Mouse (Mus musculus) forebrain, embryonic 14.5 days (tissue): ENCODE data around the gene Qsox1. TPM values are rescaled to one million over a fixed set of nuclear protein-coding genes. Genes with fewer than 3 reads are reported as not detected.

Experiments
- ATAC-seq: fragments of 200-750 bp; cut with Nextera tagmentation; 2 replicates; pipeline ENCODE4 v1.8.0; 2017; ENCODE audit warnings: mild to moderate bottlenecking, moderate library complexity
- DNase-seq: peaks from one replicate; pipeline ENCODE4 v3.0.0-alpha.2; 2015; ENCODE audit warnings: low spot score
- H3K27ac ChIP-seq: fragments of 300-500 bp; sonication (generic); 2 replicates; pipeline ENCODE4 v1.5.1; 2014; ENCODE audit warnings: low read depth, mild to moderate bottlenecking, control low read depth, low read length, moderate library complexity
- H3K27me3 ChIP-seq: fragments of 300-500 bp; sonication (generic); replicated peaks from 2 replicates; pipeline ENCODE4 v1.6.1; 2014; ENCODE audit warnings: low read length, control low read depth, mixed read lengths; ENCODE audit not compliant: control insufficient read depth, insufficient read depth
- H3K36me3 ChIP-seq: fragments of 300-500 bp; sonication (generic); 2 replicates; pipeline ENCODE4 v1.6.1; 2014; ENCODE audit warnings: low read length, control low read depth; ENCODE audit not compliant: control insufficient read depth, insufficient read depth
- H3K4me1 ChIP-seq: fragments of 300-500 bp; sonication (generic); 2 replicates; pipeline ENCODE4 v1.6.1; 2014; ENCODE audit warnings: antibody characterized with exemption, low read length, control low read depth; ENCODE audit not compliant: control insufficient read depth, insufficient read depth
- H3K4me2 ChIP-seq: fragments of 300-500 bp; sonication (generic); 2 replicates; pipeline ENCODE4 v1.6.1; 2014; ENCODE audit warnings: mild to moderate bottlenecking, control low read depth, low read length
- H3K4me3 ChIP-seq: fragments of 300-500 bp; sonication (generic); 2 replicates; pipeline ENCODE4 v1.5.1; 2014; ENCODE audit warnings: low read depth, low read length, control low read depth
- H3K9ac ChIP-seq: fragments of 300-500 bp; sonication (generic); 2 replicates; pipeline ENCODE4 v1.6.1; 2014; ENCODE audit warnings: mild to moderate bottlenecking, low read length, control low read depth, moderate library complexity
- H3K9me3 ChIP-seq: fragments of 300-500 bp; sonication (generic); replicated peaks from 2 replicates; pipeline ENCODE4 v1.6.1; 2016; ENCODE audit warnings: low read length, control low read depth, mixed read lengths; ENCODE audit not compliant: control insufficient read depth
- WGBS: fragments of 180-500 bp; shearing (Covaris S2); extraction: QIAGEN DNeasy Blood & Tissue Kit; methylation state at CpG from one replicate; pipeline ENCODE4 v1.1.7; 2014; 5-methylcytosine and 5-hydroxymethylcytosine counted together
- polyA plus RNA-seq: library from polyadenylated mRNA; unstranded; fragments of >200 nt; fragmentation: Nextera tagmentation; extraction: Ambion mirVana; gene quantifications from 2 replicates; pipeline ENCODE4 v1.2.1, GENCODE M21; 2014

Qsox1 gene
- polyA plus RNA-seq, 1 experiment from 2014 or later: 7.9 TPM

DNA sequence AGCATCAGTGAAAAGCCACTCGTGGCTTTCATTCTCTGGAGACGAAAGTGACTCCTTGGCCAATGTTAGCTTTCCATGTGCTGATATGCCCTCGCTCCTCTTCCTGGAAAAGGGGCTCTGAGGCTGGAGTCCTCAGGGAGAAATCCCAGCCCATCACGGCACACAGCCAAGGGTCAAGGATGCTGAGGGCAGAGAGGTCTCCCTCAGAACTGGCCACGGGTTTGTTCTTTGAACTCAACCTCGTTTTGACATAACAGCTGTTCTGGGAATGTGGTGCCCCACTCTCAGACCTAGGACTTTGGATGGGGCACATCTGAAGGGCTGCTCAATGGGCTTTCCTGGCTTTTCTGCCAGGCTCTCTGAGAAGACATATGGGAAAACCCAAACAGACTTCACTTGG is 17.8 kb downstream of the Qsox1 start:
- Histone ChIP-seq H3K27ac (no peak overlapping the region), H3K4me2 (no peak overlapping the region), H3K4me3 (no peak overlapping the region), H3K36me3 (peaks cover 12% of the 10 kb centered on the region; the same call in 1 of the 2 replicates), H3K27me3 (no peaks in the 10 kb centered on the region), H3K4me1 (peaks cover 11% of the 10 kb centered on the region), H3K9ac (no peak overlapping the region), H3K9me3 (no peaks in the 10 kb centered on the region)
- no peak for ATAC-seq
- DNase-seq: no peak
- WGBS: 89% methylated on average over 6 of the region's 6 CpGs

DNA sequence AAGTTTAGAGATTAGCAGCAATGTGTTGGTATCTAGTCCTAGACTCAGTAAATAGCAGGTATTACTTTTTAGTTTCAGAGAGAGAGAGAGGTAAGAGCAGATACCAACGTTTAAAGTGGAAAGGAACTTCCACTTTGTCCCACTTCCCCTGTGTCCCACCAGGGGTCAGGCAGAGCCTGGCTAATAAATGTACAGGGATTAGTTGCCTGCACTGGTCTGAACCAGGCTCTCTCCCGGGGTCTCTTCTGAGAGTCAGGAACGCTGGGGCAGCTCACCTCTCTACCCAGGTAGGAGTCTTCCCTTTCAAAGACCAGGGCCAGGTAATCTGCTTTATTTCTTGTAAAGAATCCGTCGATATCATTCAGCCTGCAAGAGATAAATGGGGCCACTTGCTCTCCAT is 20.8 kb downstream of the Qsox1 start:
- Histone ChIP-seq H3K4me2 (no peak overlapping the region), H3K9ac (no peak overlapping the region), H3K4me3 (no peak overlapping the region), H3K36me3 (peaks cover 21% of the 10 kb centered on the region; the same call in 1 of the 2 replicates), H3K9me3 (no peaks in the 10 kb centered on the region), H3K27me3 (no peaks in the 10 kb centered on the region), H3K4me1 (peaks cover 12% of the 10 kb centered on the region), H3K27ac (no peak overlapping the region)
- no peak for ATAC-seq
- peak; percentile 21 for DNase-seq
- 61% methylated on average over 5 of the region's 5 CpGs for WGBS

DNA sequence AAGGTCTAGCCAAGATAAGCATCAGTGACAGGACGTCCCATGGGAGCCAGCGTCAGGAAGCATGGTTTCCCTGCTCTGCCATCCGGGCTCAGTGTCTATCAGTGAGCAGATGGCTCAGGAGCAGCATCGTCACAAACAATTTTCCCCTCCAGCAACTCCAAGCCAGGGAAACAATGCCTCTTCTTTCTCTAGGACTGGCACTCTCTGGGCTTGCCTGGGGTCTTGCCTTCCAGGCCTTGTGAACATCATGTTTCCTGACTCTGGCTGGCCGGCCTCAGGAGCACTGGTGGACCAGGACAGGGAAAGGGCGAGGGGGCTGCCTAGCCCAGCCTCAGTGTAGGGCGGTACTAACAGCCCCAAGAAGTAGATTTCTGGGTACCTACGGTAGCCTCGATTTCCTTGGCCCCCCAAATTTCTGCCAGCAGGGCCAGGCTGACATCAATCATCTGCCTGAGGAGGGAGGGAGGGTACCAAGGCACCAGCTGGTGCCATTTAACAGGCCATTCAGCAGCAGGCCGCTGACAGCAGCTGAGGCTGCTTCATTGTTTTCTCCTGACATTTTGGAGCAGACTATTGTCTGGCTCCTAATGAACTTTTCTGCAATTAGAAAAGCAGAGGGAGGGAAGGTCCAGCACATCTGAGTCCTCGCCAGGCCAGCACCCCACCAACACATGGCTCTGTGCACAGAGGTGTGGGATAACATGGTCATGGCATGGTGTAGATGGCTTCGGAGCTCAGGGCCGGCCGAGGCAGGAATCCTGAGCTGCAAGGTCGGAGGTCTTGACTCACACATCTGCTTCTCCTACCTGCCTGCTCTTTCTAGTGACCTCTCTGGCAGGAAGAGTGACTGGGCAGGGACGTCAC is 22.3 kb downstream of the Qsox1 start:
- 0 out of 2 replicates have a peak overlapping the region, but pooled peaks have one; percentile 16 for H3K4me2 ChIP-seq
- peak overlapping the region; percentile 93 for H3K27ac ChIP-seq
- H3K9me3 ChIP-seq: no peaks in the 10 kb centered on the region
- H3K36me3 ChIP-seq: peaks cover 33% of the 10 kb centered on the region
- ATAC-seq (peak; percentile 92), DNase-seq (peak; percentile 77)
- H3K4me3 ChIP-seq: no peak overlapping the region
- 41% methylated on average over 16 of the region's 16 CpGs for WGBS
- peaks cover 12% of the 10 kb centered on the region for H3K4me1 ChIP-seq
- H3K27me3 ChIP-seq: no peaks in the 10 kb centered on the region
- H3K9ac ChIP-seq: peak overlapping the region; percentile 25; the same call in 1 of the 2 replicates

DNA sequence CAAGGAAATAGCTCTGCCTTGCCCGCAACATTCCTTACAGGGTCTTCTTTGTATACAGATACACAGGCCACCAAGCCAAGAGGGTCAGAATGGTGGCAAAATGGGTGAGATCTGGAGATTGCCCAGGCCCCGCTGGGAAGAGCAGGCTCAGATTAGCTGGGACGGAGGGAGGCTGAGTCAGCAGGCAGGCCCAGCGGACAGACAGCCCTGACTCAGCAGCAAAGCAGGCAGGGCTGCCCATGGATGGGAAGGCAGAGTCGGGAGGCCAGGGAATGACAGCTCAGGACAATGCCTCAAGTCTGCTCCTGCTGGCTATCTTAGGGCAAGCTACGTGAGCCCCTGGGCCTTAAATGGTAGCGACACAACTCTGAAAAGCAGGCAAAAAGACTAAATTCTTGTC is 26.8 kb downstream of the Qsox1 start:
- Histone ChIP-seq H3K4me2 (no peak overlapping the region), H3K36me3 (peaks cover 38% of the 10 kb centered on the region), H3K4me3 (no peak overlapping the region), H3K9me3 (no peaks in the 10 kb centered on the region), H3K4me1 (peaks cover 11% of the 10 kb centered on the region), H3K27me3 (no peaks in the 10 kb centered on the region), H3K27ac (no peak overlapping the region), H3K9ac (no peak overlapping the region)
- 51% methylated on average over 7 of the region's 7 CpGs for WGBS
- DNase-seq (no peak), ATAC-seq (no peak)

DNA sequence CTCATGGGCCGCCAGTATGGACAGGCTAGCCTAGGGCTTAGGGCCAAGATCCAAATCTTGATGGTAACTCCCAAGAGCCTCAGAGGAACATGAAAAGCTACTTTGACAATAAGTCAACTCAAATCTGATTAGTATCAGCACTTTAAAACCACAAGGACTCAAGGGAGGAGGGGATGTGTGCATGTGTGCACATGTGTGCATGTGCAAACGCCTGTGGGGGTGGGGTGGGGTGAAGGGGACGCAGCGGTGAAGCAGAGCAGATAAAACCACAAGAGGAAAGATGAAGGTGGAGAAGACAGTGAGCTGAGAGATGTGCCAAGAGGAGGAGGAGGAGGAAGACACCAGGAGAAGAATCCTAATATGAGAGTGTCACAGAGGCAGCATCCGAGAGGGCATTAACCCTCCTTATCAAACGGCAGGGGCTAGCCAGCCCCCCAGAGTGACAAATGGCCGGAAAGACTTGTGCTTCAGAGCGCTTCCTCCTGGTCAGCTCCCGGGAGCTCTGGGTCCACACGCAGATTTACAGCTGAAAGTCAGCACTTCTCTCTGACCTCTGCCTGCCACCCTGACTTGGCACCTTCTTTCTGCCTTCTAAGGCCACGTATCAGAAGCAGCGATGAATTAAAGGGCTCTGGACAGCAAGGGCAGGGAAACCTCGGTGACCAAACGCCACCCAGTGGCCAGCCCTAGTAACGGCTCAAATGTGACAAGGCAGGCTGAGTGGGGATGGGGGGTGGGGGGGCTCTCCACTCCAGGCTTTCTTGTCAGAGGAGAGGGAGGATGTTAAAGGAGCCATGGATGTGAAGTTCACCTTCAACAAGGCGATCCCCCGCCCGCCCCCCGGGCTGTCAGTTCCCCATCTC is 28.1 kb downstream of the Qsox1 start:
- H3K9ac ChIP-seq: no peak overlapping the region
- H3K4me2 ChIP-seq: no peak overlapping the region
- DNase-seq (peak; percentile 65), ATAC-seq (peak; percentile 61)
- 41% methylated on average over 19 of the region's 19 CpGs for WGBS
- no peak overlapping the region for H3K27ac ChIP-seq
- H3K4me3 ChIP-seq: no peak overlapping the region
- H3K4me1 ChIP-seq: peaks cover under 1% of the 10 kb centered on the region; the same call in 1 of the 2 replicates
- no peaks in the 10 kb centered on the region for H3K27me3 ChIP-seq
- no peaks in the 10 kb centered on the region for H3K9me3 ChIP-seq
- H3K36me3 ChIP-seq: peaks cover 44% of the 10 kb centered on the region

DNA sequence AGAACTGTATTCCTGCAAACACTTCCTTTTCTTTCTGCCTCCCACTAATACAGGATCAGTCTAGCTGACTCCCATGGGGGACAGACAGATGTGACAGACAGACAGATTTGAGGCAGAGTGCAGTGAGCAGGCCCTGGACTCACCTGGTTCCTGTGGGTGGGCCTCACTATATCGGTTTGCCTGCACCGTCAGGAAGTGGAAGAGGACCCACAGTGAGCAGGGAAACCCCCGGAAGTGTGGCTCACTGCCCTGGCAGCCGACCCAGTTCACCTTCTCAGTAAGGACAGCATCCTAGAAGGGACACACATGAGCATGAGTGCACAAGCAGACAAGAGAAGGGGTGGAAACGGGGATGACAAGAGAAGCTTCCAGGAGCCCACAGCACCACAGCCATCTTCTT is 30.3 kb downstream of the Qsox1 start:
- peaks cover 43% of the 10 kb centered on the region for H3K36me3 ChIP-seq
- no peak overlapping the region for H3K9ac ChIP-seq
- H3K9me3 ChIP-seq: no peaks in the 10 kb centered on the region
- no peak overlapping the region for H3K4me2 ChIP-seq
- H3K27ac ChIP-seq: no peak overlapping the region
- H3K27me3 ChIP-seq: no peaks in the 10 kb centered on the region
- H3K4me3 ChIP-seq: no peak overlapping the region
- WGBS: 82% methylated on average over 5 of the region's 5 CpGs
- no peak for ATAC-seq
- H3K4me1 ChIP-seq: no peaks in the 10 kb centered on the region
- DNase-seq: no peak

DNA sequence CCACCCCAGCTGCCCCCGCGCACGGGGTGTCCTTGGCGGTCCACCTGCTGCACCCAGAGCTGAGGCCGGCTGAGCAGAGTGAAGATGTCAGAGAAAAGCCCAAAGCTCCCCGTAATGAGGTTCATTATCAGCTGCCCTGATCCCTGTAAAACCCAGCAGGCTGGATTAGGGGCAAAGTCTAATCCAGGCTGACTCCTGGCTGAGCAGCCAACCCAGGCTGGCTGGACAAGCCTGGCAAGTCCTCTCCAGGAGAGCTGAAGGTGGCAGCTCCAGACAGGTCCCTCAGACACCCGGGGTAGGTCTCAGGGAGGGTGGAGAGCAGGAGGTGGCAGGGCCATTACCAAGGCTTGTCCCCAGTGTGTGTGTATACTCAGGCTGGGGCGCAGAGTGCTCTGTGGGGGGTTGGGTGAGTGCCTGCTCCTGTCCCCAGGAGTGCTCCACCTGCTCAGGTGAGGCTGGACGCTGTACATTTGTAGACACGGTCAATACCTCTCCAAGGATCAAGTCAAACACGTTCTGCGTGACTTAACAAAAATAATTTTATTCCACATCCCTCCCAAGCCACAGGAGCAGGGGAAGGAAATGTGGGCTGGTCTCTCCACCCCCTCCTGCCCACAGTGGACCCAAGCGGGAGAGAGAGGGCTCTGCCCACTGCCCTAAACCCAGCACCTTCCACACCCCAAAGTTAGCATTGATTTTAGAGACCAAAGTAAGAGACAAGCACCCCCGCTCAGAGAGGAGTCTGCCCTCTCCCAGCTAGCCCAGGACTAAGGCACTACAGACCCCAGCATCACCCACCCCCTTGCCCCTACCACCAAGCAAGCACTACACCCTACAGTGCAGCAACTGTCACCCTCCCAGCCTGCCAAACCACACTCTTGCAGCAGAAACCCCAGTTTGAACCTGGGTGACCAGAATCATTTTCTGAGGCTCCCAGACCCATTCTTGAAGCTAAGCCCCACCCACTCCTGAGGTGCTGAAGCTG is 34.8 kb downstream of the Qsox1 start:
- Histone ChIP-seq H3K4me2 (no peak overlapping the region), H3K9ac (no peak overlapping the region), H3K27me3 (no peaks in the 10 kb centered on the region), H3K27ac (no peak overlapping the region), H3K4me3 (no peak overlapping the region), H3K36me3 (peaks cover 25% of the 10 kb centered on the region), H3K4me1 (no peaks in the 10 kb centered on the region), H3K9me3 (no peaks in the 10 kb centered on the region)
- WGBS: 51% methylated on average over 14 of the region's 14 CpGs
- no peak for ATAC-seq
- DNase-seq: no peak

DNA sequence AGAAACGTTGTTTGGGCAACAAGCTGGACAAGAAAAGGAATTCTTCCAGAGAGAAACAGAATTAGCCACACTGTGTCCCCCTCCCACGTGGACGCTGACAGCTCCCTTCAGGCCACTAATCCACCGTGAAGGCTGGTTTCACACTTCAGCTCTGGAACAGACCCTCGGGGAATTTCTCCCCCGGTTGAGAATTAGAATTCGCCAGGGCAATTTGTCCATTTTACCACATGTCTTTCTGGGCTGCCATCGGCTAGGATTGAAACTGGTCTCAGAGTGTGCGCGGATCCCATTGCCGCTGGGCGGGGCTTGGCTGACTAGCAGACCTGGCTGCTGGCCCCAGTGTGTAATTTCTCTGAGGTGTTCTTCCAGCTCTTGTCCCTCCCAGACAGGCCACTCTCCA is 53.5 kb downstream of the Qsox1 start:
- WGBS: 67% methylated on average over 12 of the region's 12 CpGs
- DNase-seq (peak; percentile 36), ATAC-seq (no peak)
- Histone ChIP-seq H3K27me3 (no peaks in the 10 kb centered on the region), H3K4me2 (no peak overlapping the region), H3K4me3 (no peak overlapping the region), H3K27ac (no peak overlapping the region), H3K4me1 (no peaks in the 10 kb centered on the region), H3K9me3 (no peaks in the 10 kb centered on the region), H3K9ac (no peak overlapping the region), H3K36me3 (no peaks in the 10 kb centered on the region)
